Mouse (Mus musculus) 416B (cell line): Measurements from ENCODE around the gene Hoxd1.

ENCODE experiments used
- DNase-seq: peaks from one replicate; pipeline ENCODE4 v3.0.0; 2011; ENCODE audit warnings: low read depth

Hoxd1 gene

GRCm38 (mm10) chr2:74748436-74748995 lies 14.3 kb upstream of the Hoxd1 start:
- DNase-seq, result no peak

- DNase-seq, result no peak
Observed at GRCm38 (mm10) chr2:74749337-74750121, 13.3 kb upstream of the Hoxd1 start.

- no peak for DNase-seq
Observed at GRCm38 (mm10) chr2:74750731-74751250, 12.0 kb upstream of the Hoxd1 start.

- no peak for DNase-seq
Observed at GRCm38 (mm10) chr2:74751861-74752260, 10.9 kb upstream of the Hoxd1 start.

GRCm38 (mm10) chr2:74752431-74753174 lies 10.2 kb upstream of the Hoxd1 start:
- no peak for DNase-seq

GRCm38 (mm10) chr2:74753175-74753523 lies 9.6 kb upstream of the Hoxd1 start:
- DNase-seq, result no peak

- DNase-seq, result no peak
Observed at GRCm38 (mm10) chr2:74753711-74754110, 9.1 kb upstream of the Hoxd1 start.

- no peak for DNase-seq
Observed at GRCm38 (mm10) chr2:74760146-74760545, 2.6 kb upstream of the Hoxd1 start.

- no peak for DNase-seq
Observed at GRCm38 (mm10) chr2:74761941-74762340, 839 bp upstream of the Hoxd1 start.

- no peak for DNase-seq
Observed at GRCm38 (mm10) chr2:74763245-74763735, 510 bp downstream of the Hoxd1 start.

- no peak for DNase-seq
Observed at GRCm38 (mm10) chr2:74763976-74764375, 1.2 kb downstream of the Hoxd1 start.

GRCm38 (mm10) chr2:74774359-74774758 lies 11.6 kb downstream of the Hoxd1 start:
- DNase-seq, result no peak

GRCm38 (mm10) chr2:74777536-74778275 lies 14.9 kb downstream of the Hoxd1 start:
- DNase-seq, result no peak

- DNase-seq, result no peak
Observed at GRCm38 (mm10) chr2:74781386-74781785, 18.6 kb downstream of the Hoxd1 start.

GRCm38 (mm10) chr2:74795531-74795930 lies 32.8 kb downstream of the Hoxd1 start:
- DNase-seq, result no peak

GRCm38 (mm10) chr2:74808431-74808830 lies 45.7 kb downstream of the Hoxd1 start:
- no peak for DNase-seq
